Mouse (Mus musculus): ENCODE results near the gene Tlcd1. TPM values are rescaled to one million over a fixed set of nuclear protein-coding genes. Genes with fewer than 3 reads are reported as not detected.
"Not testable (repeated sequence)": the region's sequence is repeated elsewhere in the genome, so short reads cannot be mapped to it uniquely, and the experiment has no call there.

Tlcd1 gene
- 11.6 and 11.9 TPM in 2 replicates for polyA plus RNA-seq (2016; fragmentation: Nextera tagmentation; extraction: Ambion mirVana)

- Histone ChIP-seq H3K36me3 (peaks cover 31% of the 10 kb centered on the region), H3K4me3 (replicated peaks) (peak within 1 kb of the TSS; percentile 60), H3K4me1 (replicated peaks) (peaks cover 36% of the 10 kb centered on the region), H3K4me2 (peak within 1 kb of the TSS; percentile 98), H3K27ac (peak within 1 kb of the TSS; percentile 97), H3K27me3 (no peaks in the 10 kb centered on the region), H3K9me3 (no peaks in the 10 kb centered on the region), H3K9ac (replicated peaks) (peak within 1 kb of the TSS; percentile 57)
- under 1% methylated on average over 32 of the region's 32 CpGs for WGBS
- peak; percentile 60 for ATAC-seq (ENCODE audit: insufficient number of reproducible peaks, insufficient read depth, low FRiP score, low TSS enrichment, low read depth)
These were observed at the start of gene Tlcd1, which contains the start of gene Nek8 for GRCm38 (mm10) chr11:78176402-78176862. Gene Tlcd1 (plus strand): TSS chr11:78176711. Gene Nek8 (minus strand): TSS chr11:78176675.

GRCm38 (mm10) chr11:78126739-78127138, 49.8 kb upstream of the Tlcd1 start:
- Histone ChIP-seq H3K9me3 (no peaks in the 10 kb centered on the region), H3K9ac (replicated peaks) (no peak overlapping the region), H3K36me3 (0 out of 2 replicates have a peak, but pooled peaks cover 7% of the 10 kb centered on the region), H3K4me1 (replicated peaks) (peaks cover 12% of the 10 kb centered on the region), H3K4me3 (replicated peaks) (no peak overlapping the region), H3K27ac (0 out of 2 replicates have a peak overlapping the region, but pooled peaks have one; percentile 12), H3K27me3 (no peaks in the 10 kb centered on the region), H3K4me2 (no peak overlapping the region)
- 77% methylated on average over 4 of the region's 4 CpGs for WGBS
- no peak for ATAC-seq (ENCODE audit: insufficient number of reproducible peaks, insufficient read depth, low FRiP score, low TSS enrichment, low read depth)

GRCm38 (mm10) chr11:78129458-78129857, 47.1 kb upstream of the Tlcd1 start:
- Histone ChIP-seq H3K4me3 (replicated peaks) (no peak overlapping the region), H3K9ac (replicated peaks) (no peak overlapping the region), H3K27ac (no peak overlapping the region), H3K36me3 (0 out of 2 replicates have a peak, but pooled peaks cover 10% of the 10 kb centered on the region), H3K27me3 (no peaks in the 10 kb centered on the region), H3K9me3 (no peaks in the 10 kb centered on the region), H3K4me2 (no peak overlapping the region), H3K4me1 (replicated peaks) (peaks cover 12% of the 10 kb centered on the region)
- WGBS = 72% methylated on average over 8 of the region's 8 CpGs
- ATAC-seq (ENCODE audit: insufficient number of reproducible peaks, insufficient read depth, low FRiP score, low TSS enrichment, low read depth) = no peak

GRCm38 (mm10) chr11:78133915-78134314, 42.6 kb upstream of the Tlcd1 start:
- H3K4me1 ChIP-seq (replicated peaks) = no peaks in the 10 kb centered on the region
- no peak overlapping the region for H3K27ac ChIP-seq
- no peak overlapping the region for H3K4me3 ChIP-seq (replicated peaks)
- 80% methylated on average over 6 of the region's 6 CpGs for WGBS
- H3K9ac ChIP-seq (replicated peaks) = no peak overlapping the region
- H3K9me3 ChIP-seq = no peaks in the 10 kb centered on the region
- H3K4me2 ChIP-seq = no peak overlapping the region
- no peak for ATAC-seq (ENCODE audit: insufficient number of reproducible peaks, insufficient read depth, low FRiP score, low TSS enrichment, low read depth)
- H3K27me3 ChIP-seq = no peaks in the 10 kb centered on the region
- H3K36me3 ChIP-seq = 0 out of 2 replicates have a peak, but pooled peaks cover 10% of the 10 kb centered on the region

- H3K36me3 ChIP-seq = 0 out of 2 replicates have a peak, but pooled peaks cover 6% of the 10 kb centered on the region
- WGBS = 78% methylated on average over 3 of the region's 3 CpGs
These were observed 42.2 kb upstream of the Tlcd1 start for GRCm38 (mm10) chr11:78134344-78134743.

GRCm38 (mm10) chr11:78135314-78135713, 41.2 kb upstream of the Tlcd1 start:
- H3K9me3 ChIP-seq; H3K27ac ChIP-seq; H3K36me3 ChIP-seq; H3K4me1 ChIP-seq (replicated peaks); H3K4me2 ChIP-seq; H3K4me3 ChIP-seq (replicated peaks); H3K9ac ChIP-seq (replicated peaks); H3K27me3 ChIP-seq; ATAC-seq (ENCODE audit: insufficient number of reproducible peaks, insufficient read depth, low FRiP score, low TSS enrichment, low read depth): not testable (repeated sequence)
- WGBS = 91% methylated on average over 7 of the region's 7 CpGs

More at GRCm38 (mm10) chr11:78134344-78134743, 42.2 kb upstream of the Tlcd1 start:
- Histone ChIP-seq H3K27me3 (no peaks in the 10 kb centered on the region), H3K4me1 (replicated peaks) (no peaks in the 10 kb centered on the region), H3K9me3 (no peaks in the 10 kb centered on the region), H3K9ac (replicated peaks) (no peak overlapping the region), H3K4me3 (replicated peaks) (no peak overlapping the region), H3K4me2 (no peak overlapping the region), H3K27ac (no peak overlapping the region)
- ATAC-seq (ENCODE audit: insufficient number of reproducible peaks, insufficient read depth, low FRiP score, low TSS enrichment, low read depth) = no peak

- H3K27ac ChIP-seq = no peak overlapping the region
- H3K36me3 ChIP-seq = 0 out of 2 replicates have a peak, but pooled peaks cover 3% of the 10 kb centered on the region
- no peaks in the 10 kb centered on the region for H3K9me3 ChIP-seq
- H3K9ac ChIP-seq (replicated peaks) = no peak overlapping the region
- ATAC-seq (ENCODE audit: insufficient number of reproducible peaks, insufficient read depth, low FRiP score, low TSS enrichment, low read depth) = no peak
- WGBS = 83% methylated on average over 1 of the region's 1 CpGs
- no peaks in the 10 kb centered on the region for H3K27me3 ChIP-seq
- H3K4me3 ChIP-seq (replicated peaks) = no peak overlapping the region
- no peaks in the 10 kb centered on the region for H3K4me1 ChIP-seq (replicated peaks)
- no peak overlapping the region for H3K4me2 ChIP-seq
These were observed 40.4 kb upstream of the Tlcd1 start for GRCm38 (mm10) chr11:78136132-78136531.

GRCm38 (mm10) chr11:78137584-78137983, 38.9 kb upstream of the Tlcd1 start:
- 82% methylated on average over 4 of the region's 4 CpGs for WGBS
- 0 out of 2 replicates have a peak, but pooled peaks cover 7% of the 10 kb centered on the region for H3K36me3 ChIP-seq
- no peak overlapping the region for H3K4me2 ChIP-seq
- H3K9me3 ChIP-seq = no peaks in the 10 kb centered on the region
- H3K27me3 ChIP-seq = no peaks in the 10 kb centered on the region
- H3K4me1 ChIP-seq (replicated peaks) = no peaks in the 10 kb centered on the region
- no peak overlapping the region for H3K4me3 ChIP-seq (replicated peaks)
- no peak overlapping the region for H3K27ac ChIP-seq
- H3K9ac ChIP-seq (replicated peaks) = no peak overlapping the region
- no peak for ATAC-seq (ENCODE audit: insufficient number of reproducible peaks, insufficient read depth, low FRiP score, low TSS enrichment, low read depth)

GRCm38 (mm10) chr11:78138023-78138422, 38.5 kb upstream of the Tlcd1 start:
- 85% methylated on average over 3 of the region's 3 CpGs for WGBS
- Histone ChIP-seq H3K4me2 (no peak overlapping the region), H3K27me3 (no peaks in the 10 kb centered on the region), H3K27ac (no peak overlapping the region), H3K36me3 (peaks cover 6% of the 10 kb centered on the region), H3K4me3 (replicated peaks) (no peak overlapping the region), H3K9me3 (no peaks in the 10 kb centered on the region), H3K9ac (replicated peaks) (no peak overlapping the region), H3K4me1 (replicated peaks) (no peaks in the 10 kb centered on the region)
- no peak for ATAC-seq (ENCODE audit: insufficient number of reproducible peaks, insufficient read depth, low FRiP score, low TSS enrichment, low read depth)

GRCm38 (mm10) chr11:78140665-78141064, 35.8 kb upstream of the Tlcd1 start:
- WGBS = 81% methylated on average over 5 of the region's 5 CpGs
- no peak overlapping the region for H3K9ac ChIP-seq (replicated peaks)
- H3K4me1 ChIP-seq (replicated peaks) = no peaks in the 10 kb centered on the region
- peaks cover 32% of the 10 kb centered on the region for H3K36me3 ChIP-seq
- no peak overlapping the region for H3K27ac ChIP-seq
- H3K27me3 ChIP-seq = no peaks in the 10 kb centered on the region
- no peak overlapping the region for H3K4me3 ChIP-seq (replicated peaks)
- no peak for ATAC-seq (ENCODE audit: insufficient number of reproducible peaks, insufficient read depth, low FRiP score, low TSS enrichment, low read depth)
- no peak overlapping the region for H3K4me2 ChIP-seq
- H3K9me3 ChIP-seq = no peaks in the 10 kb centered on the region

- Histone ChIP-seq H3K9ac (replicated peaks) (no peak overlapping the region), H3K27me3 (no peaks in the 10 kb centered on the region), H3K27ac (no peak overlapping the region), H3K4me1 (replicated peaks) (no peaks in the 10 kb centered on the region), H3K4me2 (no peak overlapping the region), H3K4me3 (replicated peaks) (no peak overlapping the region), H3K9me3 (no peaks in the 10 kb centered on the region), H3K36me3 (peaks cover 58% of the 10 kb centered on the region)
- no peak for ATAC-seq (ENCODE audit: insufficient number of reproducible peaks, insufficient read depth, low FRiP score, low TSS enrichment, low read depth)
- 97% methylated on average over 2 of the region's 2 CpGs for WGBS
These were observed 33.0 kb upstream of the Tlcd1 start for GRCm38 (mm10) chr11:78143520-78143919.

GRCm38 (mm10) chr11:78146168-78146567, 30.3 kb upstream of the Tlcd1 start:
- Histone ChIP-seq H3K4me1 (replicated peaks) (no peaks in the 10 kb centered on the region), H3K4me3 (replicated peaks) (no peak overlapping the region), H3K9ac (replicated peaks) (0 out of 2 replicates have a peak overlapping the region, but pooled peaks have one; percentile 18), H3K36me3 (peaks cover 83% of the 10 kb centered on the region), H3K9me3 (no peaks in the 10 kb centered on the region), H3K27ac (no peak overlapping the region), H3K27me3 (no peaks in the 10 kb centered on the region), H3K4me2 (no peak overlapping the region)
- 90% methylated on average over 5 of the region's 5 CpGs for WGBS
- ATAC-seq (ENCODE audit: insufficient number of reproducible peaks, insufficient read depth, low FRiP score, low TSS enrichment, low read depth) = no peak
